Mouse (Mus musculus) frontal cortex, adult 2 months (tissue): Measurements from ENCODE around the gene Foxr1. TPM values are rescaled to one million over a fixed set of nuclear protein-coding genes. Genes with fewer than 3 reads are reported as not detected.
"Not testable (repeated sequence)": the region's sequence is repeated elsewhere in the genome, so short reads cannot be mapped to it uniquely, and the experiment has no call there.

Experiments used
- DNase-seq, 2 experiments: peaks; one replicate each; pipeline ENCODE4 v3.0.0; 2022; ENCODE audit warnings: low spot score in 1 of 2; ENCODE audit errors: extremely low spot score in 1 of 2
- polyA plus RNA-seq: library from polyadenylated mRNA; depleted of rRNA; stranded (reverse); fragments of >200 nt; gene quantifications from 2 replicates; pipeline ENCODE4 v1.2.3, GENCODE M21; 2012

Foxr1 gene
- polyA plus RNA-seq, 1 experiment = not detected

DNA sequence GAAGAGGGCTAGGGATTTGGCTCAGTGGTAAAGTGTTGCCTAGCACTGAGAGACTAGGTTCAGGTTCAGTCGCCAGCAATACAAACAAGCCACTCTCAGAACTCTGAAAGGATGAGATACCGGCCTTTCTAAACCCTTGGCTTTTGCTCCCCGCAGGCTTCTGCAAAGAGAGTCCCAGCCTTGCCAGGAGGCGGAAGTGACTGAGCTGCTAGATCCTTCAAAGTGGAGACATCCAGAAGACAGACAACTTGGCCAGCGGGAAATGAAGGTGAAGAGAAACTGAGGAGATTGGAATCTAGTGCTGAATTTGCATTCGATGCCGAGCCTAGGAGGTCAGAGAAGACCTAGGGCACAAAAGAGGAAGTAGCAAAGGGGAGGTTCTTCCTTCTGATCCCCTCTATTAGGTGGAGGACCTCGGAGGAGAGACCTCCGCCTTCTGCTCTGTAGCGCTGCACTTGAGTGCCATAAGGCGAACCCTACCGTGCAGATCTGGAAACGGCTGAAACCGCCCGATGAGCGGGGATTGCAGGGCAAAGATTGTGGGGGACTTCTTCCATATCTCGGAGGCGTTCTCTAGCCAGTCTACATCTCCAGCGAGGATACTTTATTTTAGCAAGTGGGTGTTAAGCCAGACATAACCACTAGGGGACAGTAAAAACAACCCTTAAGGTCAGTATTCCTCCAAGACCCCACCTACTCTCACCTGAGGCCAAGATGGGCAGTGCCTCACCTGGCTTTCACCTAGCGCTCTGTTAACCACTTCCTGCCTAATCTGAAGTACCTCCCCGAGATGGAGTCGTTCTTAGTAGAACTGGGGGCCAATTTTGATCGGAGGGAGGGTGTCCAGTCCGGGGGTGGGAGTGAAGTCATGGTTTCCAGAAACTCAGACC lies 36.6 kb upstream of the Foxr1 start:
- DNase-seq = peak in 1 of 2 experiments; percentile 87

- DNase-seq = no peak
Observed at GRCm38 (mm10) chr9:44475936-44476335, 35.0 kb upstream of the Foxr1 start.

DNA sequence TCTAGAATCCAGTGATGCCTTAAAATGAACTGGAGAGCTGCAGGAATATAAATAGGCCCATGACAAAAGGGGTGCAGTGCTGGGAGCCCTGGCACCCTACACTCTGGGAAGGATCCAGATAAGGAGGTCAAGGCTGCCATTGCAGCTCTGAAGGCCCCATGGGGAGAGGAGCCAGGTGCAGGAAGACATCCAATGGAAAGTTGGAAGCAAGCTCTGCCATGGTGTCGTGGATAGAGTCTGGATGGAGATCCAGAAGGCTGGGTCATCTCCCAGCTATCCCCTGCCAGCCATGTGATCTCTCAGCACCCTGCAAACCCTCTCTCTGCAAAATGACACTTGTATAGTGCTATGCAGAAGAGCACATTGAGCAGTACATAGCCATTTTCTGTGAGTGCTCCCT lies 33.4 kb upstream of the Foxr1 start:
- DNase-seq = no peak

DNA sequence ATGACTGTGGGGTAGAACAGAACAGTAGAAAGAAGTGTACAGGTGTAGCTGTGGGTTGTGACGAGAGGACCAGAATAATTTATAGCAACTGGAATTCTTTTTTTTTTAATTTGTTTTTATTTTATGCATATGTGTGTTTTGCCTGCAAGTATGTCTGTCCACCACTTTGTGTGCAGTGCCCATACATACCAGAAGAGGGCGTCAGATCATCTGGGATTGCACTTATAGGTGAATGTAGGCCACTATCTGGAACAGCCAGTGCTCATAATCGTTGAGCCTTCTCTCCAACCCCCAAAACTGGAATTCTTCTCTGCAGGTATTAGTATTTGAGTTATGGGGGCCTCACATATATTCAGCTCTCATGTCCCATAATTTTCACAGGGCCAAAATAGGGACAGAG lies 32.2 kb upstream of the Foxr1 start:
- DNase-seq = no peak

DNA sequence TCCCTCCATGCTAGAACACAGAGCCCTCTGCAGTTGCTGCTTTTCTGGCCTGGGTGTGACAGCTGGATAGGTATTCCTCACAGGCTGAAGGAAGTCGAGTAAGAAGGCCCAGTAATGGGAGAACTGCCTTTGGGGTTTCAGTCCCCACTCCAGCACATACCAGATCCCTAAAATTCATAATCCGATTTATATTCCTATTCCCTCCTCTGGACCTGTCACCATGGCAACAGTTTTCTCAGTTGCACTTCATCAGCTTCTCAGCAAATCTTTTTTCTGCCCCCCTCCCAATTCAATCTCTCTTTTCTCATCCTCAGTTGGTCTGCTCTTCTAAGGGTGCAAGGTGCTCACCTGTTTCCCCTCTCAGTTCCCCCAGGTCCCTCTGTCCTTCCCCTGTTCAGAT lies 27.9 kb upstream of the Foxr1 start:
- DNase-seq = no peak

GRCm38 (mm10) chr9:44468224-44468623 lies 27.3 kb upstream of the Foxr1 start:
- DNase-seq = no peak

DNA sequence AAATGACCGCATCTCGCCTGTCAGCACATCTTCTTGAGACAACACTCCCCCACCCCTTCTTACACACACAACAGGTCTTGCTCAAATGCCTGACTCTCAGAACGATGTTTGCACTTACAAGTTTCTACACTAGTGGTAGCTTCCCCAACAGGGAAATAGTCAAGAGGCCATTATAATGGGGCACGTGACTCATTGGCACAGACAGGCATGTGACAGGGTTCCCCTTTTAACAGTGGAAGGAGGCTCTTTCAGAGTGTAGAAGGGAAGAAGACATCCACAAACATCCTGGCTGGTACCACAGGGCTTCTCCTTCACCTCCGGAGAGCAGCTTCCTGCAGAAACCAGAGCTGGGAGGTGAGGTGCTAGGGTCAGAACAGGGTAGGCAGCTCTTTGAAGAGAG lies 21.0 kb upstream of the Foxr1 start:
- DNase-seq = no peak

DNA sequence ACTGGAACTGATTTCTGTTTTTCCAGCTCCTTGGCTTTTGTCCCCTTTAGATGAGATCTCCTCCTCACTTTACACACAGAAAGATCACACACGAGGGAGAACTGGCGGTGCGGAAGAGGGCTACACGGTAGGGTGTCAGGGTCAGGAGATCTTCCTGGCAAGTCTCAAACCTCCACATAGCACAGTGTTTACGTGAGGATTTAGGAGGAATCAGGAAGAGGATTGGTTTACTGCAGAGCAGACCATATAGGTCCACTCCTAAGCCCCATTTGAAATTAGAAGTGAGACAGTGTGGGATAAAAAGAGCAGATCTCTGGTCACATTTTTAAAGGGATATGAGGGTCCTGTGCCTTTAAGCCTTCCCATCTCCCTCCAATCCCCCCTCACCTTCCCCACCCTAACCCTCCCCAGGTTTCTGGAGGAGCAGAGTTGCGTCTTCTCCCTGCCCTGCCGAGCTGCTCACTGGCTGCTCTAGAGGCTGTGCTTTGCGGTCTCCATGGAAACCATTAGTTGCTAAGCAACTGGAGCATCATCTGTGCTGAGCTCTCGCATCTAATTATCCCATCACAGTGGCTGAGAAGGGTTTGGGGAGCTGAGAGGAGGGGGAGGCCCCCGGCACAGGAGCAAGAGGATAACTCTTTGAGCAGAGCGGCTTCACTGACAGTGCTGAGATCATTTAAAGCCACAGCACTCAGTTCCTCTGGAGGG lies 16.3 kb upstream of the Foxr1 start:
- peak; percentile 93 to 95 for DNase-seq

DNA sequence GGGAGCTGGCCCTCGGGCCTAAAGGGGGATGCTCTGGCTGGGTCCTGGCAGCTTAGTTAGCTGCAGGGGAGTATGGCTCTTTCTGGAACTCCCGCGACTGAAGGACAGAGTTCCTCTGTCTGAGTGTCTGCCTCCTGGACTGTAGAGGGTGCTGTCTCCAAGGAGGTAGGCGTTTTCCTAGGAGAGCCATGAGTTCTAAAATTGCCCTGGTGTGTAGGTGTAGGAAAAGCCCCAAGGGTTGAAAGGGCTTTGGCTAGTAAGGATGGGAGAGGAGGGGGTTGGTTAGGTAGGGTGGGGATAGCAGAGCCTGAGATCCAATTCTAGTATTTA lies 13.9 kb upstream of the Foxr1 start, which contains the start of gene Upk2:
Gene Upk2 (minus strand): TSS at position 86 of the 330 bp plus-strand sequence.
- no peak for DNase-seq

- peak in 1 of 2 experiments; percentile 94 for DNase-seq
Observed at GRCm38 (mm10) chr9:44454132-44454890, 13.4 kb upstream of the Foxr1 start.

GRCm38 (mm10) chr9:44450387-44450786 lies 9.5 kb upstream of the Foxr1 start:
- DNase-seq = no peak

GRCm38 (mm10) chr9:44444402-44445025 lies 3.6 kb upstream of the Foxr1 start:
- DNase-seq = not testable (repeated sequence)

DNA sequence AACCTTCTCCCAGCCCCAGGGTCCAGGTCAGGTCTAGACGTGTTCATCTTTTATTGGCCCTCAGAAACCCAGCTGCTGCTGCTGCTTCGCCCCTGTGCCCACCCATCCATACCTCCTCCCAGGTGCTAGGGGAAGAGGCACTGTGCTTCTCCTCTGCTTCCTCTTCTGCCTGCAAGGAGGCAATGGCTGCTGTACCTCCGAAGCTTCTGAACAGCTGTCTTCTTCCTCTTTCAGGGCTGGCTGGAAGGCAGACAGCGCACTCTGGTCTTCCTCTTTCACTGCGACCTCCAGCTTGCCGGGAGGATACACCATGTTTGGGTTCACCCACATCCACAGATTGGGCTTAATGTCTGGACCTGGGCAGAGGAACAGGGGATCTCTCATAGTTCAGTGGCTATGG lies 5.2 kb downstream of the Foxr1 start:
- DNase-seq = no peak

GRCm38 (mm10) chr9:44432577-44433185 lies 8.3 kb downstream of the Foxr1 start:
- DNase-seq = no peak

DNA sequence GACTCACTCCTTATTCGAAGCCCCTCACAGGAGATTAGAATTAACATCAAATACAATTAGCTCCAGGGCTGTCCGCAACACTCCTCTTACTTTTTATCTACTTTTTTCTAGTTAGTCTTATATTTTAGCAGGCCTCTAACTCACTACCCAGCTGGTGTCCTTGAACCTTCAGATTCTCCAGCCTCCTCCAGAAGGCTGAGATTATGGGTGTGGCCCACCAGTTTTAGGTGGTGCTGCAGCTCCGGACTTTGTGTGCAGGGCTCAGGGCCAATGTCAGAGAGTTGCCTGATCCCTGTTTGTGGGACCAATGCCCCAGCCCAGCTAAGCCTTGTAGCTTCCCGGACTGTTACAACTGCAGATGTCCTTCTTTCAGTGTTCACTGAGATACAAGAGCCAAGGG lies 17.4 kb downstream of the Foxr1 start:
- no peak for DNase-seq

DNA sequence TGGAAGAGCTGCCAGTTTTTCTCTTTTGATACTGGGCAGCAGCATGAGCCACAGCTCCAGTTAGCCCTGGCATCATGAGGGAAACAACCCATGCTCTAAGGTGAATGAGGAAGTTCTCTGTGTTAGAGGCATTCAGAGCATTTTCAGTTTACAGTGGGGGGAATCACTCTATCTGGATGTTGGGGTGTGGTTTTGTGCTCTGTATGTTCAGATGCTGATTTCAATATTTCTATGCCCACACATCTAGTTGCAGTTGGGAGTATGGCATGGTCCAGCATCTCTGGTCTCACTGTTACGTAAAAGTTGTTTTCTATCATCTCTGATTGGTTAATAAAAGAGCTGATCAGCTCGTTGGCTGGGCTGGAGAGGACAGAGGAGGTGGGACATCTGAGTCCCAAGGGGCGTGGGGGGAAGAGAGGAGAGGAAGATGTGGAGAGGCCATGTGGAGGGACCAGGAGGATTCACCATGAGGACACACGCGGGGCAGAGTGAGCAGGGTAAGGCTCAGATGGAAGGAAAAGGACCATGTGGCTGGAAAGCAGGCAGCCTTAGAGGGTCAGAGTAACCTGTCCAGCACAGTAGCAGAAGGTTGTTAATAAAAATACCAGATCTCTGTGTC lies 20.5 kb downstream of the Foxr1 start:
- no peak for DNase-seq

- not testable (repeated sequence) for DNase-seq
Observed at GRCm38 (mm10) chr9:44419730-44420129, 21.2 kb downstream of the Foxr1 start.

- DNase-seq = no peak
Observed at GRCm38 (mm10) chr9:44418519-44419385, 22.2 kb downstream of the Foxr1 start, which contains the start of gene Ccdc84. Ccdc84 (minus strand) TSS chr9:44418569.

DNA sequence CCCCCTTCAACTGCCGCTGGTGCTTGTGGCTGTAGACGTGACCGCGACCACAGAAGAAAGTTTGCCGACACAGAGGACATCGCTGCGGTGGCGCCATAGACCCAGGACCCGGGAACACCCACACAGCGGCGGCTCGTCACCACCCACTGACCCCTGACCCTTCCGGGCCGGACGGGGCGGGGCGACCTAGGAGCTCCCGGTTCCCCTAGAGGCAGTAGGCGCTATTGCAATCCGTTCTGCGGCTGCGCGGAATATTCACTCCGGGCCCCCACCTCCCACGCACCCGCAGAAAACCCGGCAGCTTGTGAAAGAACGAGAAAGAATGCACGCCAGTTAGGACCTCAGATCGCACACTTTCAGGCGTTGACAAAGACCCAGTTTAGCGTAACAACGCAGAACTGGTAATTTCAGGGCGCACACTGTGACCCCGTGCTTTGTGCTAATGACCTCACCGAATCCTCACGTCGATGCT lies 23.0 kb downstream of the Foxr1 start:
- DNase-seq = peak; percentile 85 to 98
